Mouse (Mus musculus): ENCODE results near the gene Foxp4. TPM values are rescaled to one million over a fixed set of nuclear protein-coding genes. Genes with fewer than 3 reads are reported as not detected.
A peak's percentile ranks its signal among the peaks of the same experiment; 100 is the strongest.
"Not testable (repeated sequence)": the region's sequence is repeated elsewhere in the genome, so short reads cannot be mapped to it uniquely, and the experiment has no call there.

Gene Foxp4
- total RNA-seq, 4 experiments from 2014 or later = 5.9 to 7.8 (median 6.6) TPM

DNA sequence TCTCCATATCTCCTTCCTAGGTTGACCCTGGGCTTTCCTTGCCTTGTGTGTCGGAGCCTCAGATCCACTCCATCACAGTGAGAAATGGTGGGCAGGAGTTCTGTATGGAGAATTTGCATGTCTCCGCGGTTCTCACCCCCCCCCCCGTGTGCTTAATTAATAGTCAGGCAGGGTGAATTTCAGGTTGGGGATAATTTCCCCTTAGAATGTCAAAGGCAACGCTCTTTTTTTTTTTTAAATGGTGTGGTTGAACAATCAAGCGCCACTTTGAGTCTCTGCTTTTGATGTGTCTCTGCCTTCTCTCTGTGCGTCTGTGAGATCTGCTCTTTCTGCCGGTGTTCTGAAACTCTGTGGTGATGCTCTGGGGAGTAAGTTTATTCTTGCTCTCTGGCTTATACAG lies 69.5 kb downstream of the Foxp4 start:
- no peak for DNase-seq (ENCODE audit: low spot score in 2 of 2)

DNA sequence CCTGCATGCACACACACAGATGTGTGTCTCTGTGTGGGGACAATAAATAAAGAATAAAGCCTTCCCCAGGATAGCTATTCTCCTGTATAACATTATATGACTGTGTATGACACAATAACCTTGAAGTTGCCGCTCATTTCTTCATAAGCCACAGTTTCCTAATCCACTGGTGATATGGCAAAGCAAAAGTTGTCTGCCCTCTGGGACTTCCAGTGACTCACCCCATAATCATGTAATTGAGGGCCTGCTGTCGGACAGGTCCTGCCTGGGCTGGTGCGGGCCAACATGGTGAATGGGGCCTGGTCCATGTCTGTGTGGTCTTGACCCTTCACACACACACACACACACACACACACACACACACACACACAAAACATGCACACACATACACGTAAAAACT lies 70.7 kb downstream of the Foxp4 start:
- no peak for DNase-seq (ENCODE audit: low spot score in 2 of 2)

DNA sequence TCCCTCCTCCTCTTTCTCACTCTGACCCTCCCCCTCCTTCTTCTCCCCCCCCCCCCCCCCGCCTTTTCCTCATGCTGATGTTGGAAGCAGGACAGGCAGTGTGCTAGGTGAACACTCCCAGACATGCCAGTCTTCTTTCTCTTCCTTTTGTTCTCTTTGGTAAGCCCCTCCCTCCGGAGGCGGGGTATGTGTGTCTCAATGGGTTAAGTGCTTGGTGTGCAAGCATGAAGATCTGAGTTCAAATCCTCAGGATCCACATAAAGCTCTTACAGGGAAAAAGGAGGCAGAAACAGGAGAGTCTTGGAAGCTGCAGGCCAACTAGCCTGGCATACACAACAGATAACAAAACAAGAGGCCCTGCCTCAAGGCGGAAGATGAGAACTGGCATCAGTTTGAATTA lies 71.1 kb downstream of the Foxp4 start:
- no peak for DNase-seq (ENCODE audit: low spot score in 2 of 2)

DNA sequence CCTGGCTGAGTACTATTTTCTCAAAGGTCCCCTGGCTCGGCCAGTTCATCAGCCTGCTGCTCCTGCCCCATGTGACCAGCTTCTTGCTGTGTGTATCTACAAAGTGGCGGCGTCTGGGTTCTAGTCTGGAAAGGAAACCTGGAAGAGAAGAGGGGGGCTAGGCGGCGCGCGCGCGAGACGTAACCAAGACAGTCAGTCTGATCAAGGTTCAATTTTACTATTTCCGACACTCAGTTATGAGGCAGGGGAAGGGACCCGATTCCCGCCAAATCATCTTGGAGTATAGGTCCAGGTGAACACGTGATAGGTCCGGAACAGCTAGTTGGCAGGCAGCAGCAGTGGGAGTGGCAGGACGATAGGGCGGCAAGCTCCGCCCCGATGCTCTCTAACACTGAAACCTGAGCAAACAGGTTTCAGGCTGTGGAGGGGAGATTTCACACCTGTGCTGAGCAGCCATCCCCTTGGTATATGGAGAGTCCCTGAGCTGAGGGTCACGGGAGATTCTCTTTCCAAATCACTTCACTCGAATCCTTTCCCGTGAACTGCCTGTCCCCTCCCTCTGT lies 72.6 kb downstream of the Foxp4 start:
- not testable (repeated sequence) for DNase-seq (ENCODE audit: low spot score in 2 of 2)

DNA sequence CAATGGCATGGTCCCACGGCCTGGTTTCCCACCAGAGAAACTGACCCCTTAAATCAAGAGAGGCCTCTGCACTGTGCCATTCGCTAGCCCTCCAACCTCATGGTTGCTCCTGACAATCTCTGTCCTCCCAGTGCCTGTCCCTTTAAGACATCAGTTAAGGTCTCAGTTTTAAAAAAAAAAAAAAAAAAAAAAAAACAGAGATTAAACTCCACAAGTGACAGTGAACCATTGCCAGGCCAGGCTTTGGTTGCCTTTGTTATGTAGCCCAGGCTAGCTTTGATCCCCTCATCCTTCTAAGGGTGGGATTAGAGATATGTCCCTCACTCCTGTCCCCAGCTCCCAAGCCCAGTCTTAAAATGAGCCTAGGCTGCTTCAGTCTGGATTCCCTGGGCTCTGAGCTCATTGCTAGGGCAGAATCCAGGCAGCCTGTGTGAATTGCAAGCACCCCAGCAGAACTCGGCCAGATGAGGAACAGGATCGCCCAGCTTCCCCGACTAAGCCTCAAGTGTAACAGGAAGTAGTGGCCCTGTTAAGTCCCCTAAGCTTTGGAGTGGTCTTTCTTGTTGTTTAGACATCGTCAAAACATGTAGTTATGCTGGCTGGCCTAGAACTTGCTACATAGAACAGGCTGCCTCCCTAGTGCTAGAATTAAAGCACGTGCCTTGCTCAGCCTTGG lies 73.7 kb downstream of the Foxp4 start:
- no peak for DNase-seq (ENCODE audit: low spot score in 2 of 2)

DNA sequence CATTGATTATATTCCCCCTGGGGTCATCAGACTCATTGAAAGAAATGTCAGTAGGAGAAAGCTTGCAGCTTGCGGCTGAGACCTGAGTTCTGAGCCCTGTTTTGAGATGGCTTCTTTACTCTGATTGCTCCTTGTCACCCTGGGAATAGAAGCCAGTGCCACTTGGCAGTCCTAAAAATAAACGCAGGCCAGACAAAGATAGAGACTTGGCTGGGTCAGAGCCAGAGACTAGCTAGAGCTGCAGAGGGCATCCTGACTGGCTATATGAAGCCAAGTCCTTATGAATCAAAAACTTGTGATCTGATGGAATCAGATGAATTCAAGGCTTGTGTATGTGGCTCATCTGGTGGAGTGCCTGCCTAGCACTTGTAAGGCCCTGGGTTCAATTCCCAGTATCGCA lies 74.4 kb downstream of the Foxp4 start:
- peak in 1 of 2 experiments; percentile 61 for DNase-seq (ENCODE audit: low spot score in 2 of 2)

DNA sequence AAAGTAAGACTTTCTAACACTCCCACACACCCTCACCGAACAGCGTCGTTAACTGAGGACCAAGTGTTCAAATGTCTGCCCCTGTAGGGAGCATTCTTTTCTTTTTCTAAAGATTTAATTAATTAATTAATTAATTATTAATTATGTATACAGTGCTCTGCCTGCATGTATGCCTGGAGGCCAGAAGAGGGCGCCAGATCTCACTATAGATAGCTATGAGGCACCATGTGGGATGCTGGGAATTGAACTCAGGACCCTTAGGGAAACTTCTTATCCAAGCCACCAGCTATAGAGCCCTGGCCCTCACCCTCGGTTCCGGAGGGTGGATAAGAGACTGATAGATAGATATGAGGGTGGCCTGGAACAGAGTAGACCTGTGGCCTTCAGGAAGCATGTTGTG lies 76.5 kb downstream of the Foxp4 start:
- no peak for DNase-seq (ENCODE audit: low spot score in 2 of 2)

DNA sequence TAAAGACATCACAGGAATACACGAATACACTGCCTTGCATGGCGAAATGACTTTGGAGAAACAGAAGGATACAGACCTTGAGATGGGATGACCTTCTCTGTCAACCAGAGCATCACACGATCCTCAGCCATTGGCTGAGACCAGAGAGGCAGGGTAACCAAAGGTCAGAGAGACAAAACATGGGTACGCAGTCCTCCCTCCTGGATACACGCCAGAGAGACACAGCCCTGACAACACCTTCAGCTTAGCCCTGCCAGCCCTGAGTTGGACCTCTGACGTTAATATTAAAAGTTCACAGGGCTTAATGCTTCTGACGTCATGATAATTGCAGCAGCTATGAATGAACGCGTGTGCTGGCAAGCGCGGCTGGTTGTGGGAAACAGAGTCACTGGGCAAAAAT lies 78.8 kb downstream of the Foxp4 start:
- no peak for DNase-seq (ENCODE audit: low spot score in 2 of 2)

DNA sequence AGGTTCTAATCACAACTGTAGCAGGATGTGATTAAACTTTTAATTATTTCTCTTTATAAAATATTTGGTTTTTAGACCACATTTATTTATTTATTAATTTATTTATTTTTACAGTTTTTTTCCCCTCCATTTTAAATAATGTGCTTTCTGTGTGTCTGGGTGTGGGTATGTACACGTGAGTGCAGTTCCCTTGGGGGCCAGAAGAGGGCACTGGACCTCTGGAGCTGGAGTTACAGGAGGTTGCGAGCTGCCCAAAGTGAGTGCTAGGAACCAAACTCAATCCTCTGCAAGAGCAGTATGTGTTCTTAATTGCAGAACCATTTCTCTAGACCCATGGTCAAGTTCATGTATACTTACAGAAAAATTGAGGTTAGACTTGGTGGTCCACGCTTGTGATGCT lies 81.0 kb downstream of the Foxp4 start:
- no peak for DNase-seq (ENCODE audit: low spot score in 2 of 2)

DNA sequence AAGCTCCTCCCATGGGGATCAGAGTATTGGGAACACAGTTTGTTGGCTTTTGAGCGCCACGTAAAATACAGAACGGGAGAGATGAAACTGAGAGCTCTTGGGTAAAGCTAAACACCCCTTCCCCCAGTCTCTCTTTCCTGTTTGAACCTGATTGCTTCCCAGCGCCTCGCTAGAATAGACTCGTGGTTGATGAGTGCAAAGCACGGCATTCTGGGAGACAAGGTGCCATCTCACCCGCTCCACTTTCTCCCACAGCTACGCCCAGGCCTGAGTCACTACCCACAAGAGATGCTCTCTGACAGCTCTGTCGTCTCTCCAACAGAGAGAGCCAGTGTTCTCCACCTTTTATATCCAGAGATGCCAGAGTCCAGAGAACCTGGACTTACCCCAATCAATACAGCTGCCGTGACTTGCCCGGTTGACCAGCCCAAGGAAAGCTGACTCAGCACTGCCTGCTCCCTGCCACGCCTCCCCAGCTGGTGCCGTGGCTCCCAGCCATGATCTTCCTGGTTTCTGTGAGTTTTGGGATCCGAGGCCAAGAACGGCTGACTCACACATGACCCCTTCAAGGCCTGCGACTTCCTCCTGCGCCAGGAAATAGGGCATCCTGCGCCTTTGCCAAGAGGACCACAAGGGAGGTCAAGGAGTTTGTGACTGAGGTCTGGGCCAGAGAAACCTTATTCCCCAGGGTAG lies 82.4 kb downstream of the Foxp4 start:
- peak; percentile 81 to 83 for DNase-seq (ENCODE audit: low spot score in 2 of 2)

DNA sequence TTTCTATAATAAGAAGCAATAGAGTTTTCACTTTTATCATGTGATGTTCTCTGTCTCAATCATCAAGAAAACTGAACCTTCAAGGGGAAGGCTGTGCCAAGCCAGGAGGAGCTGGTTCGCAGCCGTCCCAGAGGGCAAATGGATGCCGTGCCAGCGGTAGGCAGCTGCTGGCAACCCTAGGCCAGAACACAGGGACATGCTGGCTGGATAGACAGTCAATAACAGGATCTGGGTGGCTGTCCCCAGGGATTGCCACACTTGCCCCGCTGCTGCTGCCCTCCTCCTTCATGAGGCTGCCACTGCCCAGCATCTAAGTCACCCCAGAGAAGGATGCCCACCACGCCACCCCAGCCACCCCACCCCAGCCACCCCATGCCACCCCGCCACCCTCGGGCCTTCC lies 82.9 kb downstream of the Foxp4 start:
- DNase-seq (ENCODE audit: low spot score in 2 of 2) = peak in 1 of 2 experiments; percentile 35

DNA sequence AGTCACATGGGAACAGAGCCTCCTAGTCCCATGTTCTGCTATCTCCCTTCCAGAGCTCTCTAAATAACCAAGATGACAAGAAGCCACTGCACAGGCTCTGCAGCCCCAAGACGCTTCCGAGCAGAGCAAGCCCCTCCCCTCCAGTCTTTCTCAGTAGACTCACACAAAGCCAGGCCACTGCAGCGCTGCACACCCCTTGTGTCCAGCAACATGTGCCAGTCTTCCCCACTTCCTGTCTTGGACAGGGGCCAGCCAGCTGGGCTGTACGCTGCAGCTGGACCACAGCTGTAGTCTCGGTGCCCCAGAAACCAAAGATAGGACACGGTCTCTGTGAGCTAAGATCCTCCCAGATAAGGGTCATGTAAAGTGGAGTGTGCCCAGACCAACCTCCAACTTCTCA lies 86.6 kb downstream of the Foxp4 start:
- DNase-seq (ENCODE audit: low spot score in 2 of 2) = no peak

DNA sequence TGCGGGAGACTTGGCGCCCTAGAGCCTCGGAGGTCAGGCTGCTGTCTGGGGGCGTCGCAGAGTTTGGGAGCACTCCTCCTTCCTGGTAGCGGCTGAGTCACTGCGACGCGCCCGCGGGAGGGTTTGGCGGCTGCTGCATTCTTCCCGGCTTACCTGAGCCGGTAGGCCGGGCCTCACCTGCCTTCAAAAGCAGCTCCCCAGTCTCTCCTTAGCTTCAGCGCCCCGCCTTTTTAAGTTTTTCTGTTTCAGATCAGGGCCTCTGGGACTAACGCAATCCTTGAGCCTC lies 90.0 kb downstream of the Foxp4 start, which contains the start of gene Mdfi:
Gene Mdfi (minus strand): TSS at position 210 of the 286 bp plus-strand sequence.
- DNase-seq (ENCODE audit: low spot score in 2 of 2) = no peak

DNA sequence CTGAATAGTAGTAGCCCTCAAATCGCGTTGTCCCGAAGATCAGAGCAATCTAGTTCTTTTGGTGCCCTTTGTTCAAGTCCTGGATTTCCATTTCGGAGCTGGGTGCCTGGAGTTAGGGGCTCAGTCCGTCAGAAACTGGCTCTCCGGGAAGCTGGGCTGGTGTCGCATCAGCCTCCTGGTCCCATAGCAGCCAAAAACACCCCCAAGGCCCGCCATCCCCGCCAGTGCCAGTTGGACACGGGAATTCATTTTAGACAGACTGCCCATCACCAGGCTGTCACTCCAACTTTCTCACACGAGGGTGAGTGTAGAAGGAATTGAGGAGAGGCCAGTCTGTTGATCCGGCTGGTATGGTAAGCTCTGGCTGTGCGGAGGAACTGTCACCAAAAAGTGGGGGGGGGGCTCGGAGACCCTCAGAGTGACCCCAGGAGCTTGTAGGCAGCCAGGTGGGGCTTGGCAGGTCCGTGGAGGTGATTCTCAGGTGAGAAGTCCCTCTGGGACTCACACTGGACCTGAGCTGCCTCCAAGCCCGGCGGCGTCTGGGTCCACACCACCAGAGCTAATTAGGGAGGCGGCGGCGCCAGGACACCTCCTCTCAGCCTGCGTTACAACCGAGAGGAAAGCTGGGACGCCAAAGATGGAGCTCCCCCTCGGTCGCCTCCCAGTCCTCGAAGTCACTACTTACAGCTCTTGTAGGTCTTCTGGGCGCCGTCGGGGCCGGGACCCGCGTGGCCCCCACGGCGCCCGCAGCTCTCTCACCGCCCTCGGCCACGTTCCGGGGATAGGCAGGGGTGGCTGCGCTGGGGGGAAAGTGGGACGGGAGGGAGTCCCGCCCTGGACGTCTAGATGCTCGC lies 90.6 kb downstream of the Foxp4 start:
- no peak for DNase-seq (ENCODE audit: low spot score in 2 of 2)

DNA sequence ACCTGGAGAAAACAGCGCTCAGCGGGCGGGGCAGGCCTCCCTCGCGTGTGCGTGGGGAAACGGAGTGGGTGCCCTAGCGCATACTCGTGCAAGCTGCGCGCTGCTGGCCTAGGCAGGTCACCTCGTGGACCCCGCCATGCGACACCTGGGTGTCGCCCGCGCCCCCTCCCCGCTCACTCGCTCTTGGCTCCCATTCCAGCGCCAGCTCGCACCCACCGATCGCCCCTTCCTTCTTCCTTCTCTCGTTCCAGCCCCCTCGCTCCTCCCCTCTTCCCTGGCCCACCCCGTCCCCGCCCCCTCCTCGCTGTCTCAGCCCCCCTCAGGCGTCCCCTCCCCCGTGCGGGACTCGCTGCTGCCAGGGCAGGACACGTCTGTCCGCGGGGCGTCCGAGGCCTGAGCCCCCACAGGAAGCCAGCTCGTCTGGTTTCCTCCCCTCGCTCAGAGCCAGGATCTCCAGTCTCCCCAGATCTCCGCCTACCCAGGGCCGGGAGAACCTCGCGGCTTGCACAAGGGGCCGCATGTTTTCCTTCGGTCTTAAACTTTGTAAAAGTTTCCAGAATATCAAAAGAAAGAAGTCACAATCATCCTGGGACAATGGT lies 91.3 kb downstream of the Foxp4 start:
- no peak for DNase-seq (ENCODE audit: low spot score in 2 of 2)

DNA sequence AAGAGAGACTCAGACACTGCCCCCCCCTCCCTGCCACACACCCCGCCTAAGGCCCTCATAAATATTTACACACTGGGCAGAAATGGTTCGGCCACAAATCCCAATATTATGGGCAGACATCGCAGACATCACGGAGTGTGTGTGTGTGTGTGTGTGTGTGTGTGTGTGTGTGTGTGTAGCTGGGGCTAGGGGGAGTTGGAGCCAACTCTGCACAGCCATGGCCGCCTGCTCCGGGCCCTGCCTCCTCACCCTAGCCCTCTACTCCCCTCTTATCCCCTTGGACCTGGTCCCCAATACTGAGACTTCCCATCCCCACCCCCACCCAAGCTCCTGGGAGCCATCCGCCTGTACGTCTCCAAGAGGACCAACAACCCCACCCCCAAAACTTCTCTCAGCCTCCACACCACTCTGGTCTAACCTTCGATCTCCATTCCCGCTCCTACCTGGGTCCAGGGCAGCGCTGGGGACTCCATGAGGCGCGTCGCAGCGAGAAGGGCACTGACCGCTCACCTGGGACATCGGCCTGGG lies 91.9 kb downstream of the Foxp4 start:
- no peak for DNase-seq (ENCODE audit: low spot score in 2 of 2)

DNA sequence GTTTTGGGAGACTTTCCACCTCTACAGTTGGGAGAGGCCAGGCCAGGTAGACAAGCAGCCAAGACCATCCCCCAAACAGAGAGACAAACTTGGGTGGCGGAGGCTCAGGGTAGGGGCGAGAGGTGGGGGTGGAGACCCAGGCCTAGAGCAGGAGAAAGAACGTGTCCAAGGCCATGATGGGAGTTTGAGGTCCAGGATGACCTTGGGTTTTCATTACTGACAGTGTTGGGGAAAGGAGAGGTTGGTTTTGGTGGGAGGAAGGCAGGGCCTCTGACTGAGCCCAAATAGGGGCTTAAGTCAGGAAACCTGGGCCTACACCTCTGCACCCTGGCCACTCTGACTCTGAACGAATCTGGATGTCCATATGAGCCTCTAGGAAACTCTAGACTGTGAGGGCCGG lies 92.7 kb downstream of the Foxp4 start:
- DNase-seq (ENCODE audit: low spot score in 2 of 2) = no peak

DNA sequence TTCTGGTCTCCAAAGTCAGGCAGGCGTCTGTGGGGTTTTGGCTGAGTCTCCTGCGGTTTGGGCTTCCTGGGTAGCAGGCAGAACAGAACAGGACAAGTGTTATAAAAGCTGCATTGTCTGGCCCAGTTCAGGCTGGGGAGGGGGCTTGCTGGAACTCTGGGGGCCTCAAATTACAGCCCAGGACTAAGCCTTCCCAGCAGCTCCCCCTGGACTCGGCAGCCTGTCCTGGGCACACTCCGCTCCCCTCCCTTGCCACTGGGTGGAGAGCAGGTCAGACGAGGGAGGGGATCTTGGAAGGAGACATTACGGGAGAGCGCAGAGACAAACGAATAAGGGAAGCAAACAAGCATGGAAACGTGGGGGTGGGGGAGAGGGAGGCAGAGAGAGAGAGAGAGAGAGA lies 93.3 kb downstream of the Foxp4 start:
- no peak for DNase-seq (ENCODE audit: low spot score in 2 of 2)

DNA sequence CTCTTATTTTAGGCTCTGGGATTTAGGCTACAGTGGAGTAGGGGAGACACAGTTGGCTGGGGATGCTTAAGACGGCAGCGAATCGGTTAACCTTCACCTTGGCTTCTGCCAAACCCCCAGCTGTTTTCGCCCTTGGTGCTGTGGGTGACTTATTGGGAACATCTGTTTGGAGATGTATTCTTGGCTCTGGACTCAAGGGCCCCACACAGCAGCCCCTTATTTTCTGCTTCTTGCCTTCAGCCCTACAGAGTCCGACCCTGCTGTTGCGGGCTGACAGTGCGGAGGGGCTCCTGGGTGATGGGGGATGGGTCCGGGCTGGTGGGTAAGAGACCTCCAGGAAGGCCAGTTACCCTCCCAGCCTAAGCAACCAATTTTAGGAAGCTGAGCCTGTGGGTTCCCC lies 103.1 kb downstream of the Foxp4 start:
- DNase-seq (ENCODE audit: low spot score in 2 of 2) = no peak

DNA sequence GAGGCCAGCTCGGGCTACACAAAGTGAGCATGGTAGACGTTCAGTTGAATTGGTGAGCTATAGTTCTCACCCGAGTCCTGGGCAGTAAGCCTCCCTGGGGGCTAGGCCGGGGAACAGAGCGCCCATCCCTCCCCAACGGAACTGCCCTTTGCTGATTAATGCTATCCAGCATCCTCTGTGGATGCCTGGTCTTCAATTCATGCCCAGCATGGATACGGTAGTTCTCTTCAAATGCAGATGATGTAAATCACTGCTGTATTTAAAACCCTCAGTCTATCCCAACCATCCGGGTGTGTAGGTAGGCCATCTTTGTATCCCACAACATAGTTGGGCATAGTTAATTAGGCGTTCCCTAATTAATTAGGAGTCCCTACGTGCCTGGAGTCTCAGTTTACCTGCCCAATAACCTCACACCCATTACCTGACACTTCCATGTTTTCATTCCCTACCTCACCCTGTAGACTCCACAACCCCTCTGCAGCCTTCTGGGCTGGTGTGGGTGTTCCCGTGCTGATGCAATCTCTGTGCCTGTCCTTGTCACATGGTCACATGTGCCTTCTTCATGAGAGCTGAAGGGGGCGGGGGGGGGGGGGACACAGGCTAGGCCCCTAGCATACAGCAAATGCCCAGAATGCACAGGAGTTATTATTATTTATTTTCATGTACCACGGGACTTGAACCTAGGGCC lies 106.3 kb downstream of the Foxp4 start:
- no peak for DNase-seq (ENCODE audit: low spot score in 2 of 2)
